8 mouse cellular contexts compared by ENCODE assay signal in genomic region chr12:31271361-31272011, GRCm38 (mm10). TPM values are rescaled to one million over a fixed set of nuclear protein-coding genes. Genes with fewer than 3 reads are reported as not detected.
DNase-seq lines count a peak whose midpoint lies in the region; ATAC-seq lines count a peak whose summit lies in the region.

No protein-coding gene starts in this region.

- H3K9me3 ChIP-seq in heart, embryonic 10.5 days = no peaks in the 10 kb centered on the region
- no peaks in the 10 kb centered on the region for H3K9me3 ChIP-seq in stomach, embryonic 16.5 days (replicated peaks; ENCODE audit: control insufficient read depth, low read length)

- no peak overlapping the region; the same call in 1 of the 2 replicates for H3K9ac ChIP-seq in stomach, embryonic 16.5 days (ENCODE audit: low read length)

- peak; percentile 95 for DNase-seq in 416B (ENCODE audit: low read depth)
- peak; percentile 96 for DNase-seq in Muller cell, postnatal 12 days (ENCODE audit: inconsistent ontology term)
- DNase-seq in heart, embryonic 10.5 days (ENCODE audit: low spot score) = peak; percentile 87
- peak; percentile 68 to 77 for DNase-seq in kidney, postnatal 36 days
- no peak for DNase-seq in frontal cortex, postnatal 14 days (ENCODE audit: low spot score in 2 of 2)
- no peak for DNase-seq in layer of hippocampus, postnatal 10 days (ENCODE audit: low spot score in 2 of 2)
- DNase-seq in spleen, adult 12 weeks (ENCODE audit: low spot score) = no peak

- H3K36me3 ChIP-seq in heart, embryonic 10.5 days = peaks cover 86% of the 10 kb centered on the region
- H3K36me3 ChIP-seq in stomach, embryonic 16.5 days (ENCODE audit: control insufficient read depth, insufficient read depth, low read length) = peaks cover 20% of the 10 kb centered on the region

- peaks cover 67% of the 10 kb centered on the region for H3K4me1 ChIP-seq in heart, embryonic 10.5 days
- H3K4me1 ChIP-seq in stomach, embryonic 16.5 days (ENCODE audit: control insufficient read depth, insufficient read depth, low read length) = peaks cover 58% of the 10 kb centered on the region

- WGBS in heart, embryonic 10.5 days = 19% methylated on average over 16 of the region's 16 CpGs
- 12% methylated on average over 16 of the region's 16 CpGs for WGBS in stomach, embryonic 16.5 days

- peak overlapping the region; percentile 75 for H3K27ac ChIP-seq in heart, embryonic 10.5 days
- H3K27ac ChIP-seq in stomach, embryonic 16.5 days (ENCODE audit: low read length) = peak overlapping the region; percentile 77

- peak overlapping the region; percentile 17; the same call in 1 of the 2 replicates for H3K4me3 ChIP-seq in heart, embryonic 10.5 days
- peak overlapping the region; percentile 17; the same call in 1 of the 2 replicates for H3K4me3 ChIP-seq in stomach, embryonic 16.5 days (replicated peaks; ENCODE audit: low read length)

- no peaks in the 10 kb centered on the region for H3K27me3 ChIP-seq in heart, embryonic 10.5 days (ENCODE audit: insufficient read depth, poor library complexity, severe bottlenecking)
- H3K27me3 ChIP-seq in stomach, embryonic 16.5 days (ENCODE audit: control insufficient read depth, insufficient read depth, low read length) = no peaks in the 10 kb centered on the region

- ATAC-seq in stomach, embryonic 16.5 days (ENCODE audit: insufficient read depth, low FRiP score) = peak; percentile 57

- peak overlapping the region; percentile 31 for H3K4me2 ChIP-seq in stomach, embryonic 16.5 days (ENCODE audit: low read depth, low read length)

RNA-seq across cellular contexts. Expression of gene Lamb1, which starts 6.5 kb away (rescaled TPM):
- polyA plus RNA-seq in heart, embryonic 10.5 days (2016; fragmentation: Nextera tagmentation; extraction: Ambion mirVana) = 66.1 and 102 TPM in 2 replicates
- 108 and 120 TPM in 2 replicates for polyA plus RNA-seq in stomach, embryonic 16.5 days (2015; fragmentation: Nextera tagmentation; extraction: Ambion mirVana)
- total RNA-seq in layer of hippocampus, postnatal 10 days (2021) = 10 to 100 TPM; 55.3 to 57.3 TPM

RNA-seq across cellular contexts. Expression of gene Gm6993, which starts 30.9 kb away (rescaled TPM):
- polyA plus RNA-seq in heart, embryonic 10.5 days (2016; fragmentation: Nextera tagmentation; extraction: Ambion mirVana) = not detected in 2 replicates
- not detected in 2 replicates for polyA plus RNA-seq in stomach, embryonic 16.5 days (2015; fragmentation: Nextera tagmentation; extraction: Ambion mirVana)
- not detected for total RNA-seq in layer of hippocampus, postnatal 10 days (2021)

Comparison
In these comparisons a context has a peak if more than half of its experiments do, and no peak if none do; other contexts are left out.
1. DNase-seq: peak in 416B (single experiment), Muller cell, postnatal 12 days (single experiment), heart, embryonic 10.5 days (single experiment) and kidney, postnatal 36 days (2 of 2); none in frontal cortex, postnatal 14 days (0 of 2), layer of hippocampus, postnatal 10 days (0 of 2) and spleen, adult 12 weeks (single experiment).